Mouse (Mus musculus): Measurements from ENCODE around the gene Steap3. TPM values are rescaled to one million over a fixed set of nuclear protein-coding genes. Genes with fewer than 3 reads are reported as not detected.

Gene Steap3
- total RNA-seq (2014; rRNA removed): 3.7 and 5.5 TPM in 2 replicates
- 5.4 and 5.9 TPM in 2 replicates for polyA plus RNA-seq (2015; fragmentation: Nextera tagmentation; extraction: Ambion mirVana)

DNA sequence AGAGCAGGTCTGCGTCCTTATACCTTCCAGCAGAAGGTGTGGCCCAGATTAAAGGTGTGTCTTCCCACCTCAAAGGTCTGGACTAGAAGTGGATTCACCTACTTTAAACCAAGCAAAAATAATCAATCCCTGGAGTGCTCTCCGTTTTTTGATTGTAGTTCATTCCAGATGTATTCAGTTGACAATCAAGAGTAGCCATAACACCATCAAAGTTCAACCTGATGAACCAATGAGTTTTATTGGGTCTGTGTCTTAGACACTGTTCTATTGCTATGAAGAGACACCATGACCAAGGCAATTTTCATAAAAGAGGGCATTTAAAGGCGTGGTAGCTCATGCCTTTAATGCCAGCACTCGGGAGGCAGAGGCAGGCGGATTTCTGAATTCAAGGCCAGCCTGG, at the start of gene Steap3:
Gene Steap3, minus strand, starts transcription at position 101 of the 400 bp plus-strand sequence.
- no peak for TF ChIP-seq CTCF (IDR thresholded peaks at IDR 0.05)
- Histone ChIP-seq H3K4me1 (ENCODE audit: insufficient read depth, low read length) (no peaks in the 10 kb centered on the region), H3K4me2 (ENCODE audit: low read depth, low read length, poor library complexity, severe bottlenecking) (no peak within 1 kb of the TSS), H3K9ac (replicated peaks; ENCODE audit: low read length, poor library complexity, severe bottlenecking) (no peak within 1 kb of the TSS), H3K9me3 (ENCODE audit: low read length) (no peaks in the 10 kb centered on the region), H3K36me3 (ENCODE audit: insufficient read depth, low read length) (no peaks in the 10 kb centered on the region), H3K27ac (ENCODE audit: low read depth, low read length) (no peak within 1 kb of the TSS), H3K4me3 (ENCODE audit: low read depth, low read length) (no peak within 1 kb of the TSS), H3K27me3 (ENCODE audit: insufficient read depth, low read length) (no peaks in the 10 kb centered on the region)
- WGBS: 91% methylated on average over 5 of the region's 5 CpGs
- ATAC-seq (ENCODE audit: low FRiP score): no peak
- no peak for DNase-seq (ENCODE audit: low spot score)

DNA sequence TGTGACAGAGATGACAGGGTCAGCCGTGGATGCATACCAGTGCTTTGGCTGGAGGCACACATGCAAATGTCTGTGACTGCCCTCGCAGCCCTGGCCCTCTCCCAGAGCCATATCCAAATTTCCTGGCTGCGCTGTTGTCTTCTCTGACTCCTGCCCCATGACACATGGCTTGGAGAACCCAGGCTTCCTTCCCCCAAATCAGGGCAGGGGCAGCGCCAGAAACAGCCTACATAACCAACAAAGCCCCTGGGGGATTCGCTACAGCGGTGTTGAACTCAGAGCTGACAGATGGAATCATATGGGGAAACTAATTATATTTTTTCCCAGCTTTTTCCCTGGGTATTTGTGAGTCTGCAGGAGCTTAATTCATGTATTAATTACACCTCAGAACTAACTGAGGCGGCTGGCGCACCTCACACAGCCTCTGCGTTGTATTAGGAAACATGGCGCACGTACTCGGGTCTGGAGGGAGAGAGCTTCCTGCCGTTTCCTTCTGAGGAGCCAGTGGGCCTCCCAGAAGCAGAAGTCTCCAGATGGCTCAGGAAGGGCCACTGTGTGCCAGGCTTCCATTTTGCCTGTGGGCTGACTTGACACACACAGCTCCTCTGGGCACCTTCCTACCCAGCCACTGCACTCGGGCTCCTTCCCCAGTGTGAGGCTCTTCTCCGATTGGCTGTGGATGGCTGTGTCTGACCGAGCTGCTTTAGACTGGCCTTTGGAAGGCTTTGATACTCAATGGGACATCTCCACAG, 48.9 kb upstream of the Steap3 start:
- 61% methylated on average over 16 of the region's 16 CpGs for WGBS
- ATAC-seq (ENCODE audit: low FRiP score) (no peak), DNase-seq (ENCODE audit: low spot score) (peak; percentile 71)
- Histone ChIP-seq H3K36me3 (ENCODE audit: insufficient read depth, low read length) (no peaks in the 10 kb centered on the region), H3K27me3 (ENCODE audit: insufficient read depth, low read length) (no peaks in the 10 kb centered on the region), H3K9ac (replicated peaks; ENCODE audit: low read length, poor library complexity, severe bottlenecking) (no peak overlapping the region), H3K9me3 (ENCODE audit: low read length) (no peaks in the 10 kb centered on the region), H3K4me1 (ENCODE audit: insufficient read depth, low read length) (no peaks in the 10 kb centered on the region), H3K27ac (ENCODE audit: low read depth, low read length) (no peak overlapping the region), H3K4me3 (ENCODE audit: low read depth, low read length) (no peak overlapping the region), H3K4me2 (ENCODE audit: low read depth, low read length, poor library complexity, severe bottlenecking) (no peak overlapping the region)
- no peak for TF ChIP-seq CTCF (IDR thresholded peaks at IDR 0.05)

DNA sequence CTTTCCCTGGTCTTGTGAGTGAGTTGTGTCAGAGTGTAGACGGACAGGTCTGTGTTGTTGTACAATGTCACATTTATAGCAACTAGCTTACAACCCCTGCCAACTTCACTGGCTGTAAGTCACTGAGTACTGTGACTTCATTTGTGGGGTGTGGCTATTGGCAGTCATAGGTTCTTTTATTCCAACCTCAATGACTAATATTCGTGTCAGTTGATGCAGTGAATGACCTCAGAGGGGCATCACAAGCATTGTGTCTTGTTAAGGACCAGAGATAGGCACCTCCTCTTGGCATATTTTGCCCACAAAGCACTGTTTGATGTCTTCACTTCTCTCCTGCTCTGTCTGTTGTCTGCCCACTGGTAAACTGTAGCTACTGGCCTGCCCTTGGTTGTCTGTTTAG, 33.3 kb upstream of the Steap3 start:
- Histone ChIP-seq H3K4me2 (ENCODE audit: low read depth, low read length, poor library complexity, severe bottlenecking) (no peak overlapping the region), H3K9ac (replicated peaks; ENCODE audit: low read length, poor library complexity, severe bottlenecking) (no peak overlapping the region), H3K4me3 (ENCODE audit: low read depth, low read length) (no peak overlapping the region), H3K27me3 (ENCODE audit: insufficient read depth, low read length) (no peaks in the 10 kb centered on the region), H3K9me3 (ENCODE audit: low read length) (no peaks in the 10 kb centered on the region), H3K27ac (ENCODE audit: low read depth, low read length) (no peak overlapping the region), H3K4me1 (ENCODE audit: insufficient read depth, low read length) (no peaks in the 10 kb centered on the region), H3K36me3 (ENCODE audit: insufficient read depth, low read length) (no peaks in the 10 kb centered on the region)
- TF ChIP-seq CTCF (IDR thresholded peaks at IDR 0.05): no peak
- ATAC-seq (ENCODE audit: low FRiP score): no peak
- 61% methylated on average over 2 of the region's 2 CpGs for WGBS
- DNase-seq (ENCODE audit: low spot score): no peak

DNA sequence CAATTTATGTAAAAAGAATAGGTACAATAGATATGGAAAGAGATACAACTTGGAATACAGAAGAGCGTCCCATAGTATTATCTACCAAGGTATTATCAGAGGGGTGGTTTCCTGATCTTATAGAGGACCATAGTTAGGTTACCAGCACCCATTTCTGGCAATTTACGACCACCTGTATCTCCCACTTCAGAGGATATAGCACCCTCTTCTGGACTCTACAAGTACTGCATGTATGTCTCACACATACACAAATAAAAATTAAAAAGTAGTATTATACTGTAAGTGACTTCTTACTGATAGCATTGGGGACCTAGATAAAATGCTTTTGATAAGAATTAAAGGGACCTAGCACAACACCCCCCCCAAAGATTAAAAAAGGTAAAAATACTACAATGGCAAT, 24.4 kb upstream of the Steap3 start:
- Histone ChIP-seq H3K27me3 (ENCODE audit: insufficient read depth, low read length) (no peaks in the 10 kb centered on the region), H3K9ac (replicated peaks; ENCODE audit: low read length, poor library complexity, severe bottlenecking) (no peak overlapping the region), H3K4me3 (ENCODE audit: low read depth, low read length) (no peak overlapping the region), H3K27ac (ENCODE audit: low read depth, low read length) (no peak overlapping the region), H3K36me3 (ENCODE audit: insufficient read depth, low read length) (no peaks in the 10 kb centered on the region), H3K4me2 (ENCODE audit: low read depth, low read length, poor library complexity, severe bottlenecking) (no peak overlapping the region), H3K4me1 (ENCODE audit: insufficient read depth, low read length) (no peaks in the 10 kb centered on the region), H3K9me3 (ENCODE audit: low read length) (no peaks in the 10 kb centered on the region)
- WGBS: 97% methylated on average over 2 of the region's 2 CpGs
- no peak for DNase-seq (ENCODE audit: low spot score)
- peak; percentile 36; the same call in 1 of the 2 replicates for TF ChIP-seq CTCF (IDR thresholded peaks at IDR 0.05)
- ATAC-seq (ENCODE audit: low FRiP score): no peak

DNA sequence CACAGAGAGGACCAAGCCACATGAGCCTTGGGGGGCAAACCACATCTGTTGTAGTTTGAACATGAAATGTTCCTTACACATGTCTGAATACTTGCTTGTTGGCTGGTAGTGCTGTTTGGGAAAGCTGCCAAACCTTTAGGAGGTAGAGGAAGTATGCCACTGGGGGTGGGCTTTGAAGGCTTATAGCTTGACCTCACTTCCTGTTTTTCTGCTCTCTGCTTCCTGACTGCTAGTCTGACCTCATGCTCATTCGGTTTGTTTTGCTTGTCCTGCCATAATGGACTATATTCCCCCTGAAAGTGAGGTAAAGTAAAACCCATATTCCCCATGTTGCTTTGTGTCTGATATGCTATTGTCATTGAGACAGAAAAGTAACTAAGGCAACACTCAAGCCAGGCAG, 21.3 kb upstream of the Steap3 start:
- DNase-seq (ENCODE audit: low spot score) (no peak), ATAC-seq (ENCODE audit: low FRiP score) (no peak)
- Histone ChIP-seq H3K4me2 (ENCODE audit: low read depth, low read length, poor library complexity, severe bottlenecking) (no peak overlapping the region), H3K36me3 (ENCODE audit: insufficient read depth, low read length) (no peaks in the 10 kb centered on the region), H3K27ac (ENCODE audit: low read depth, low read length) (no peak overlapping the region), H3K4me3 (ENCODE audit: low read depth, low read length) (no peak overlapping the region), H3K27me3 (ENCODE audit: insufficient read depth, low read length) (no peaks in the 10 kb centered on the region), H3K9ac (replicated peaks; ENCODE audit: low read length, poor library complexity, severe bottlenecking) (no peak overlapping the region), H3K9me3 (ENCODE audit: low read length) (no peaks in the 10 kb centered on the region), H3K4me1 (ENCODE audit: insufficient read depth, low read length) (no peaks in the 10 kb centered on the region)
- 69% methylated on average over 1 of the region's 1 CpGs for WGBS
- no peak for TF ChIP-seq CTCF (IDR thresholded peaks at IDR 0.05)

DNA sequence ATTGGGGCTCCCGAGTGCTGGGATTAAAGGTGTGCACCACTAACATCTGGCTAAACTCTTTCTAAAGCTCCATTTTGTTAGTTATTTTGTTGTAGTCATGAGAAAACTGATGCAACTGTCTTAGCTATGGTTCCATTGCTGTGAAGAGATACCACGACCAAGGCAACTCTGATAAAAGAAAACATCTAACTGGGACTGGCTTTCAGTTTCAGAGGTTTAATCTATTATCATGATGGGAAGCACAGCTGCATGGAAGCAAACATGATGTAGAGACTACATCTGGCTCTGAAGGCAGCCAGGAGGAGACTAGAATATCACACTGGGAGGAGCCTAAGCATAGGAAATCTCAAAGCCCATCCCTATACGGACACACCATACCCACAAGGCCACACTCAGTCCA, 19.2 kb upstream of the Steap3 start:
- Histone ChIP-seq H3K36me3 (ENCODE audit: insufficient read depth, low read length) (no peaks in the 10 kb centered on the region), H3K9me3 (ENCODE audit: low read length) (no peaks in the 10 kb centered on the region), H3K27ac (ENCODE audit: low read depth, low read length) (no peak overlapping the region), H3K4me3 (ENCODE audit: low read depth, low read length) (no peak overlapping the region), H3K4me2 (ENCODE audit: low read depth, low read length, poor library complexity, severe bottlenecking) (no peak overlapping the region), H3K27me3 (ENCODE audit: insufficient read depth, low read length) (no peaks in the 10 kb centered on the region), H3K9ac (replicated peaks; ENCODE audit: low read length, poor library complexity, severe bottlenecking) (no peak overlapping the region), H3K4me1 (ENCODE audit: insufficient read depth, low read length) (no peaks in the 10 kb centered on the region)
- WGBS: 90% methylated on average over 3 of the region's 3 CpGs
- no peak for TF ChIP-seq CTCF (IDR thresholded peaks at IDR 0.05)
- ATAC-seq (ENCODE audit: low FRiP score) (no peak), DNase-seq (ENCODE audit: low spot score) (no peak)
